Mouse (Mus musculus) ovary, postnatal 36 days (tissue): Measurements from ENCODE around the gene Poc1b.

Experiments
- DNase-seq: peaks from one replicate; pipeline ENCODE4 v3.0.0; 2022; ENCODE audit warnings: low spot score, mixed read lengths

The Poc1b gene

GRCm38 (mm10) chr10:99106703-99107631 lies at the start of gene Poc1b:
Gene Poc1b, plus strand, starts transcription at chr10:99107036.
- DNase-seq: peak; percentile 85

- DNase-seq: no peak
Observed at GRCm38 (mm10) chr10:99060588-99060987, 46.2 kb upstream of the Poc1b start.

GRCm38 (mm10) chr10:99061418-99061817 lies 45.4 kb upstream of the Poc1b start:
- no peak for DNase-seq

GRCm38 (mm10) chr10:99062546-99062945 lies 44.3 kb upstream of the Poc1b start:
- DNase-seq: no peak

GRCm38 (mm10) chr10:99076113-99076895 lies 30.5 kb upstream of the Poc1b start:
- DNase-seq: no peak

- DNase-seq: no peak
Observed at GRCm38 (mm10) chr10:99078621-99079020, 28.2 kb upstream of the Poc1b start.

- DNase-seq: no peak
Observed at GRCm38 (mm10) chr10:99081569-99081990, 25.3 kb upstream of the Poc1b start.

GRCm38 (mm10) chr10:99083431-99084003 lies 23.3 kb upstream of the Poc1b start:
- peak; percentile 67 for DNase-seq

GRCm38 (mm10) chr10:99084397-99085239 lies 22.2 kb upstream of the Poc1b start:
- DNase-seq: peak; percentile 84

- DNase-seq: no peak
Observed at GRCm38 (mm10) chr10:99085240-99085587, 21.6 kb upstream of the Poc1b start.

- DNase-seq: no peak
Observed at GRCm38 (mm10) chr10:99086029-99086428, 20.8 kb upstream of the Poc1b start.

GRCm38 (mm10) chr10:99089906-99090305 lies 16.9 kb upstream of the Poc1b start:
- no peak for DNase-seq

GRCm38 (mm10) chr10:99093364-99093763 lies 13.5 kb upstream of the Poc1b start:
- DNase-seq: no peak

GRCm38 (mm10) chr10:99095114-99095513 lies 11.7 kb upstream of the Poc1b start:
- no peak for DNase-seq

GRCm38 (mm10) chr10:99097374-99097773 lies 9.5 kb upstream of the Poc1b start:
- DNase-seq: no peak

GRCm38 (mm10) chr10:99105522-99105921 lies 1.3 kb upstream of the Poc1b start:
- no peak for DNase-seq

- no peak for DNase-seq
Observed at GRCm38 (mm10) chr10:99106311-99106702, 529 bp upstream of the Poc1b start.

GRCm38 (mm10) chr10:99107964-99108363 lies 1.1 kb downstream of the Poc1b start, which contains the start of gene Galnt4:
Gene Galnt4, plus strand, starts transcription at chr10:99108159.
- peak; percentile 78 for DNase-seq

GRCm38 (mm10) chr10:99108431-99108982 lies 1.7 kb downstream of the Poc1b start:
- DNase-seq: no peak

GRCm38 (mm10) chr10:99113533-99113932 lies 6.7 kb downstream of the Poc1b start:
- DNase-seq: no peak

GRCm38 (mm10) chr10:99114295-99114694 lies 7.5 kb downstream of the Poc1b start:
- DNase-seq: no peak
